Mouse (Mus musculus) spleen, embryonic (tissue): Measurements from ENCODE around the gene Usp30.

Source experiments
- CTCF ChIA-PET: fragments of 350-600 bp; sonication (Branson Sonifier 250); formaldehyde crosslinking; loops from one replicate; lab custom pipeline; 2022; lab: Charles Lee

Usp30 gene

DNA sequence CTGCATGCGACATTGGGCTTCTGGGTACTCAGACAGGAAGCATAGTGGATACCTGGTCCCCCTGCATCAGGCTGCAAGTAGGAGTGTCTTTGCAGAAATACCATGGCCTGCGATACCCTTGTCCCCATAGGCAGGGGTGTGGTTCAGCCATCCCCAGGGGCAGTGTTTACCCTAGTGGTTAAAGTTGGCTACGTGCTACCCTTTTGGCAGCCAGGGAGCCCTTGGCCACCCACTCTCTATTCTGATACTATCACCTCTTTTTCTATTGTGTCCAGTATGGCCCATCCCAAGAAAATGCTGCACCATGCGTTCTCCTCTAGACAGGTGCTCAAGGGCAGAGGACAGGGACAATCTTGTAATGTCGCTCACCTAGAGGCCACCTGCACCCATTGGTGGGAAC, 89.5 kb downstream of the Usp30 start:
- CTCF ChIA-PET: no interaction called here

DNA sequence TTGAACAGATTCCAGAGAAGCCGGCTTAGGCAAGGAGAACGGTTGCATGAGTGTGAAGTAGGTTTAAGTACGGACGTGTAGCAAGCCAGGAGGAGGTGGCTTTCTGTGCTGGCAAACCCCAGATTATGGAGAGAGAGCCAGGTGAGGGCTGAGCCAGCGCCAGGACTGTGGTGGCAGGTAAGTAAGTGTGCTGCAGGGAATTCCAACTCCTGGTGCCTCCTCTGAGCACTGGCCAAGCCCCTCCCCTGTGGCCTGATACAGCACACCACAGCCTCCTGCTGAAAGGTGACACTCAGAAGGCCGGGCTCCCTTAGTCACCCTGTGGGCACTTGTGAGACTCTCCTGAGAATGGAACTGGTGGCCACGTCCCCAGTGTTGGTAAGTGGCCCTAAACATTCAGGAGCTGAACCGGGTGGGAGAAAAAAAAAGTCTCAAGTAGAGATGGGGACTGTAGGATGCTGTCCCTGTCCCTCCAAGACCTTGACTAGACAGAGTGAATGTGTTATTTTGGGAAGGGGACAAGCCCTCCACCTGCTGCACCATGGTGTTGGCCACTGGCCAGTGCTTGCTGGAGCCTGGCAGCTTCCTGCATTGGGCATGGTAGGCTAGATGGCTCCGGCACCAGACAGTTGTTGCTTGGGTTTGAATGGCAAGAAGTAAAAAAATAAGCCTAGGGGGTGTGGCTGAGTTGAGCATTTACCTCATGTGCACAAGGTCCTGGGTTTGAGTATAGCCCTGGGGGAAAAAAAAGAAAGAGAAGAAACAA, 90.1 kb downstream of the Usp30 start:
- CTCF ChIA-PET: no interaction called here

DNA sequence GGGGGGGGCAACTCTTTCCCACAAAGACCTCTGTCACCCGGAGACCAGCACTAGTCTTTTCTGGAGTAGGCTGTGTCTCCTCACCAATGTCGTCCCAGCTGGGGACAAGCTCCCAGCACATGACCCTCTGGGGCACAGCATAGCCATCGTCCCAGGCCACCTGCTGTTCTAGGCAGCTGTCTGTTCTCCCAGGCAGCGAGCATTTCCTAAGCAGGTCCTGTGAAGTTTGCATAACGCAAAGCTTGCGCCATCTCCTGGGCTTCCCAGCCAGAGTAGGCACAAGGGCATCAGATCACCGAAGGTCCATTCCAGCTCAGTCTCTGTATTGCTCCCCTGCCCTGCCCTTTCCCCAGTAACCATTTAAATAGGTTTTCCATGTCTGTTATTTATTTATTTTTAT, 92.0 kb downstream of the Usp30 start:
- CTCF ChIA-PET: no interaction called here

DNA sequence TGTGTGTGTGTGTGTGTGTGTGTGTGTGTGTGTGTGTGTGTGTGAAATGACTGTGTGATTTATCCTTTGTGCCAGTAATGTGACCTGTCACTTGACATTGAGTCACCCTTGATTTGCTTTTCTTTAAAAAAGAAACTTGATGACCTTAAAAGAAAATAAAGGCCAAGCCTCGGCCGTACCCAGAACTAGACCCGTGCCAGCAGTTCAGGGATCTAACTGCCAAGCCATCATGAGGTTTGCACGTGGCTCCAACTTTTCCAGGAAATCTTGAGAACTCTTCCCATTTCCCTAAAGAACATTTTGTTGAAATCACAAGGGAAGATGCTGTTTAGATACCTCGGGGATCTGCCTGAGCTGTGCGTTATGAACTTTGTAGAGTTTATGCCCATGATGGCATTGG, 96.2 kb downstream of the Usp30 start:
- CTCF ChIA-PET: no interaction called here

DNA sequence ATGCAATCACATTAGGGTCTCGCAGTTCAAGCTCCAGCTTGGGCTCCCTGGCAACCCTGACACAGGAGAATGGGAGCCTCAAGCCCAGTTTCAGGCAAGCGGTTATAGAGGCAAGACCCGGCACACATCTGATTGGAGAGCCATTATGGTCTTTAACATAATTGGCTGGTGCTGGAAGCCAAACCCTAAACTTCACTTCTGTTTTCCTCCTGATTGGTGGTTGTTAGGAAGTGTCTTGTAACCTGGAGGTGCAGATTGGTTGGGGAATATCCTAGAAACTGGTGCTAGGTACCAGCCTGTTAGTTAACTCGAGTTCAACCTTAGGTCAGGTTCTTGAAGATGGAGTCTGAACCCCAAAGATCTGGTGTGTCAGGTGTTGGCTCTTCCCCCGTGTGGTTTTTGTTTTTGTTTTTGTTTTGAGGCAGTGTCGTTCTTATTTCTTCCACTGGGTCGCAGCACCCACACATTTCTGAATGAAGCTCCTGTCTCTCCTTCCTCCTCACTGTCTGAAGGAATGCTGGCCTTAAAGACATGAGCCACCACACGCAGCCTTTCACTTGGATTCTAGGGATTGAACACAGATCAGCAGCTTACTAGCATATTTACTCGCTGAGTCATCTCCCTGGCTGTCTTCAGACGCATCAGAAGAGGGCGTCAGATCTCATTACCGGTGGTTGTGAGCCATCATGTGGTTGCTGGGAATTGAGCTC, 97.0 kb downstream of the Usp30 start:
- CTCF ChIA-PET: interaction anchor here (0.6 kb wide), 1 partner anchor 11 kb away, joined by 8 read pairs; no protein-coding TSS in a partner anchor

DNA sequence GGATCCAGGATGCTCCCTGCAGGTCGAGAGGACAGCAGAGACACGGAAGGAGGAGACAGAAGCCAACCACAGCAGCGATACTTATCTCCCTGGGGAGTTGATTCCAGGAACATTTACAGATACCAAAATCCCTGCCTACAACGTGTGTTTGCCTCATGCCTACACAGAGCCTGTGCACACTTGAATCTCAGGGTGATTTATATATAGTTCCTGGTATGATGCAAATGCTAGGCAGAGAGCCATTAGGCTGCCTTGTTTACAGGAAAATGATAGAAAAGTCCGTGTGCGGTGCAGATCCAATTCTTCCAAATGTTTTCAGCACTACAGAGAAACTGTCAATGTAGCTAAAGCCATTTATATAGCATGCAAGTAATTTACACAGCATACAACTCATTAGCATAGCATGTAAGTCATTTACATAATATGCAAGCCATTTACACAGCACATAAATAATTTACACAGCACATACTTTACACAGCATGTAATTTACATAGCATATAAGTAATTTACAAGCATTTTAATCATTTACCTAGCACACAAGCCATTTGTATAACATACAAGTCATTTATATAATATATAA, 97.9 kb downstream of the Usp30 start:
- CTCF ChIA-PET: no interaction called here

DNA sequence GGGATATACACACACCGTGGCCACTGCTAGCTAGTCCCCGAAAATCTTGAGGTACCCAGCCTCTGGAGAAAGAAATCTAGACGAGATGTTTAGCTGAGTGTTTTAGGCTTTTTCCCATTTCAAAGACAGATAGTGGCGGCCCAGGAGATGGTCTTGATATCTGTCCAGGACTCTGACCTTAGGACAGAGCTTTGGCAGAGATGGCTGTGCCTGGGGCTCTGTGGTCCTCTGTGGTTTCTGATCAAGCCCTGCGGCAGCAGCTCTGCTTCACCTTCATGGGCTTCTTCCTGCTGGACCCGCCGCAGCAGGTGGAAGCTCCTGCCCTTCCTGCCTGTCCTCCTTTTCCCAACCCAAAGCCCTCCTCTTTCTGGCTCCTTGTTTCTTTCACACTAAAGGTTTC, 105.1 kb downstream of the Usp30 start:
- CTCF ChIA-PET: no interaction called here

DNA sequence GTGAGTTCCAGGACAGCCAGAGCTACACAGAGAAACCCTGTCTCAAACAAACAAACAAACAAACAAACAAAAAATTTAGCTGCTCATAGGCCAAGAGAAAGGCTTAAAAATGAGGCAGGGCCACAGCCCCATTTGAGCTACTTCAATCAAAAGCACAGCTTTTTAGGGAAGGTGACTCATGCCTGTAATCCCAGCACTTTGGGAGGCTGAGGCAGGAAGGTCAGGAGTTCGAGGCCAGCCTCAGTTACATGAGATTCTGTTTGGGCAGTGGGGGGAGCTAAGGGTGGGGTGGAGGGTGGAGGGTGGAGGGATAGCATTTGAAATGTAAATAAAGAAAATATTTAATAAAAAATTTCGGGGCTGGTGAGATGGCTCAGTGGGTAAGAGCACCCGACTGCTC, 107.7 kb downstream of the Usp30 start:
- CTCF ChIA-PET: interaction anchor here (0.6 kb wide), 2 partner anchors 11 to 311 kb away, joined by 6 to 8 read pairs; no protein-coding TSS in a partner anchor

DNA sequence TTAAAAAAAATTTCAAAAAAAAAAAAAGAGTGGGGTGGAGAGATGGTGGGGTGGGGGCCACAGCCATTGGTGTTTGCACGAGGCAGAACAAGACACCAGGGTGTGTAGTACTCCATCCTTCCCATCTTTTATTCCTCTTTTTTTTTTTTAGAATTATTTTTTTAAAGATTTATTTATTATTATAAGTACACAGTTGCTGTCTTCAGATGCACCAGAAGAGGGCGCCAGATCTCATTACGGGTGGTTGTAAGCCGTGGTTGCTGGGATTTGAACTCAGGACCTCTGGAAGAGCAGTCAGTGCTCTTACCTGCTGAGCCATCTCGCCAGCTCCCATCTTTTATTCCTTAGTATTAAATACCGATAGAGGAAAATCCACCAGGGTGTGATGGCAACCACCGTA, 108.2 kb downstream of the Usp30 start:
- CTCF ChIA-PET: no interaction called here

DNA sequence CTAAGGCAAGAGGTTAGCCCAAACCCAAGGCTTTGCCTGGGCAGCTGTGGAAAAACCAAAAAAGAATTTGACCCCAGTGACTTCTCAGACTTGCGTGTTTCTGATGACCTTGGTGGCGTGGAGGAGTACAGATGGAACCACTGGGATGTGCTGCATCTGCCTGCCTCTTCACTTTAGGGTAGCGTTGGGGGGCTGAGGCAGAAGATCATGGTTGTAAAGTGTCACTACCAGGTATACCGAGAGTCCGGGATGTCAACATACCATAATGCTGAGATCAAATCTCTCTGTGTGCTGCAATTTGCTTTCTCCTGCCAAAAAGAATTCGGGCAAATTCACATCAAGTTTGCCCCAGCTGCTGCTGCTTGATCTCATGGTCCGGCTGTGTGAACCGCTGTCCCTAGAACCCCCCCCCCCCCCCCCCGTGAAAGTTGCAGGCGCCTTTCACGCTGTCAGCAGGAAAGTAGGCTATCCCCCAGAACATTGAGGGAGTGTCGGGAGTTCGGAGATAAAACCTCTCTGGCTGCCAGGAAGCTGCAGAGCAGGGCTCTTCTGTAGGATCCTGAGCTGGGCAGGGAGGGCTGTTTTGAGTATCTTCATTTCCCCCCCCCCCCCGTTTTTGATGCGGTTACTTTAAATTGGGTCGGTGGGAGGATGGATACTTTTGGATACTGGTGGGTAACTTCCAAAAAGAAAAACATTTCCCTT, 108.8 kb downstream of the Usp30 start:
- CTCF ChIA-PET: no interaction called here
